Mouse (Mus musculus) cortical plate, adult 2 months (tissue): Measurements from ENCODE around the gene Igfbp5. TPM values are rescaled to one million over a fixed set of nuclear protein-coding genes. Genes with fewer than 3 reads are reported as not detected.

Experiments used
- H3K27ac ChIP-seq: fragments of 200-500 bp; 2 replicates; pipeline ENCODE4 v1.5.1; 2012; ENCODE audit warnings: low read length, control low read depth, inconsistent platforms; ENCODE audit not compliant: insufficient read depth
- H3K4me1 ChIP-seq: fragments of 200-500 bp; 2 replicates; pipeline ENCODE4 v1.6.1; 2011; ENCODE audit warnings: low read length; ENCODE audit not compliant: control insufficient read depth, insufficient read depth
- H3K4me3 ChIP-seq: fragments of 200-500 bp; 2 replicates; pipeline ENCODE4 v1.5.1; 2011; ENCODE audit warnings: mild to moderate bottlenecking, low read length, control low read depth; ENCODE audit not compliant: insufficient read depth
- CTCF ChIP-seq: fragments of 200-500 bp; IDR thresholded peaks from 2 replicates; pipeline ENCODE4 v1.5.1; 2011; ENCODE audit warnings: mild to moderate bottlenecking, control low read depth, low read length; ENCODE audit not compliant: insufficient read depth; ENCODE audit errors: extremely low read depth
- POLR2A ChIP-seq: fragments of 200-500 bp; IDR thresholded peaks from 2 replicates; pipeline ENCODE4 v1.6.1; 2011; ENCODE audit warnings: mild to moderate bottlenecking, low read length, control low read depth; ENCODE audit not compliant: insufficient read depth; ENCODE audit errors: extremely low read depth
- polyA plus RNA-seq: library from polyadenylated mRNA; depleted of rRNA; stranded (reverse); fragments of >200 nt; gene quantifications from 2 replicates; pipeline ENCODE4 v1.2.3, GENCODE M21; 2012

The Igfbp5 gene
- polyA plus RNA-seq, 1 experiment, result 64.2 TPM

DNA sequence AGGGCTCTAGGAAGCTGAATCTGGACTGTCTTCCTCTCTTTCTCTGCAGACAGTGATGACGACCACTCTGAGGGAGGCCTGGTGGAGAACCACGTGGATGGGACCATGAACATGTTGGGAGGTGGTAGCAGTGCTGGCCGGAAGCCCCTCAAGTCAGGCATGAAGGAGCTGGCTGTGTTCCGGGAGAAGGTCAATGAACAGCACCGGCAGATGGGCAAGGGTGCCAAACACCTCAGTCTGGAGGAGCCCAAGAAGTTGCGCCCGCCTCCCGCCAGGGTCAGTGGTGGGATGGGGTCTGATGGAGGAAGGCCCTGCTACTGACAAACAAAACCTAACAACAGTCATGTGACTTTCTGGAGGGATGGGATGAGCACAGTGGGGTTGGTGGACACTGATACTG is 25.6 kb downstream of the Igfbp5 start:
- no peaks in the 10 kb centered on the region for H3K4me1 ChIP-seq
- H3K4me3 ChIP-seq, result no peak overlapping the region
- no peak overlapping the region for H3K27ac ChIP-seq
- TF ChIP-seq CTCF, result no peak
- TF ChIP-seq POLR2A, result no peak

DNA sequence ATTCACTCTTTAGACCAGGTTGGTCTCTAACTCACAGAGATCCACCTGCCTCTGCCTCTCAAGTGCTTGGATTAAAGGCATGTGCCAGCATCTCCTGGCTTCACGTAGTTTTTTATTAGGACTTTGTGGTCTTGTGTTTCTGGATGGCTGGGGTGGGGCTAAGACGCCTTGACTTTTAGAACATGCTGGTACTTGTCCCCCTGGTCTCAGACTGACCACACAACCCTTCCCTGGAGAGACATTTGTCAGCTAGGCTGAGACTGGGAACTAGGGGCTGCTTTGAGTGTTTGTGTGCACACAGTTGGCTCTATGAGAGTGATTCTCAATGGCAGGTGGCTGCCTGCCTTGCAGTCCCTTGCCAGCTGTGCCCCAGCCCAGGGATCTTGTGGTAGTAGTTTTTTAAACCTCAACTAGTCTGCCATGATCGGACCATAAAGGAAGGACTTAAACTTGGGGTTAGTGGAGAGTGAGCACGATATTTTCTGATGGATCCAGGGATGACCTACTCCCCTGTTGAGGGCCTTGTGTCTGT is 26.8 kb downstream of the Igfbp5 start:
- H3K4me3 ChIP-seq, result no peak overlapping the region
- no peaks in the 10 kb centered on the region for H3K4me1 ChIP-seq
- no peak for TF ChIP-seq POLR2A
- TF ChIP-seq CTCF, result no peak
- no peak overlapping the region for H3K27ac ChIP-seq

- TF ChIP-seq POLR2A (no peak), CTCF (no peak)
- H3K4me1 ChIP-seq, result no peaks in the 10 kb centered on the region
- no peak overlapping the region for H3K4me3 ChIP-seq
- no peak overlapping the region for H3K27ac ChIP-seq
Measured at GRCm38 (mm10) chr1:72844675-72845074, 30.0 kb downstream of the Igfbp5 start.

GRCm38 (mm10) chr1:72842666-72843459 is 31.8 kb downstream of the Igfbp5 start:
- H3K4me3 ChIP-seq, result no peak overlapping the region
- no peak overlapping the region for H3K27ac ChIP-seq
- H3K4me1 ChIP-seq, result no peaks in the 10 kb centered on the region
- TF ChIP-seq CTCF (no peak), POLR2A (no peak)

DNA sequence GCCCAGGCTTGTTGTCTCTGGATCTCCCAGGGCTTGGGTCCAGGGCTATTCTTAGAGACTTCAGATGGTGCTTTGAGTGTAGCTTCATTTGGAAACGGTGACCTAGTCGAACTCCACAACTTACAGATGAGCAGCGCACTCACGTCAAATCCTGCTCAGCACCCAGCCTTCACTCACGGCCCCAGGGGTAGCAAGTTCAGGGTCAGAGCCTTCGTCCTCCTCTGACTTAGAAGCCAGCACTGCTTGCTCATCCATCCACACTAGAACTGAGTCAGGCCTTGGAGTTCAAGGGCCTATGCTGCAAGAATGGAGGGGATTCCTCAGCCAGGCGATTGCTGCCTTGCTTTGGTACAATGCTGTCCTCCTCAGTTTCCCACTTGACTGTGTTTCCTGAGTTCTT is 34.9 kb downstream of the Igfbp5 start:
- TF ChIP-seq CTCF (no peak), POLR2A (no peak)
- H3K4me3 ChIP-seq, result no peak overlapping the region

GRCm38 (mm10) chr1:72839356-72839755 is 35.3 kb downstream of the Igfbp5 start:
- Histone ChIP-seq H3K4me1 (no peaks in the 10 kb centered on the region), H3K4me3 (no peak overlapping the region), H3K27ac (no peak overlapping the region)
- TF ChIP-seq POLR2A, result no peak
- TF ChIP-seq CTCF, result no peak

More for the DNA sequence above, 34.9 kb downstream of the Igfbp5 start:
- H3K4me1 ChIP-seq, result no peaks in the 10 kb centered on the region
- H3K27ac ChIP-seq, result no peak overlapping the region

DNA sequence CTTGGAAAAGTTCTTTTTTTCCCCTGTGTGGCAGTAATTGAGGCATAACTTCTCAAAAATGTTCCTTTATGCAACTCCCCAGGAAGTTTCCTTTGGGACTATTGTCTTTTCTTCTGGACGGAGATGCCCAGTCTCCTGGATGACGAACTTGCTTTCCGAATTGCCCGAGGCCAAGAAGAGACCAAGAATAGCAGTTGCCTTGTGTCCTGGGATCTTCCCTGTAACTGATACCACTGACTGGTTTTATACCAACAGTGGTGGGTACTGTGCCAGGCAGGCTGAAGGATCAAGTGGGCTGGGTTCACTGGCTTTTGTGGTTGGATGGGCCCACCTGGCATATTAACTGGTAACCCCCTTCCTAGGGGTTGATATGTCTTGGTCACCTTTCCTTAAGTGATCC is 41.1 kb downstream of the Igfbp5 start:
- Histone ChIP-seq H3K4me3 (no peak overlapping the region), H3K27ac (no peak overlapping the region)
- no peak for TF ChIP-seq CTCF
- no peak for TF ChIP-seq POLR2A

DNA sequence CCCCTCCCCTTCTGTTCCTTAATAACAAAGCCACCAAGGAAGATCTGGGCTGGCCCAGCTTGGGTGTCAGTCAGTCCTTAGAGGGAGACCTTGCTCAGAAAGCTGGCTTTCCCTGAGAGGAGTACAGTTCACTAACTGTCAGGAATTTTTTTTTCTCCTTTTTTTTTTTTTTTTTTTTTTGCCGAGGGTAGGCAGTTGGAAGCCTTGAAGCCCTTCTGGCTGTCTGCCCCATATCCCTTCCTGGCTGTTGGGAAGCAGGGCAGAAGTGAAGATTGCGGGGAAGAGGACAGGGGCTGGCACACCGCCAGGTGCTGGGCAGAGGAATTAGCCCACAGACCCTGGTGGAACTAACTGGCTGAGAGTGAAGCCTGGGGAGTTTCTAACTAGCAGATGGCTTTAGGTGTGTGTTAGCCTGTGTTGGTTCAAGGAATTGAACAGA is 42.0 kb downstream of the Igfbp5 start:
- Histone ChIP-seq H3K27ac (no peak overlapping the region), H3K4me3 (no peak overlapping the region), H3K4me1 (no peaks in the 10 kb centered on the region; the same call in 1 of the 2 replicates)
- TF ChIP-seq POLR2A (no peak), CTCF (no peak)

More for the DNA sequence above, 41.1 kb downstream of the Igfbp5 start:
- no peaks in the 10 kb centered on the region; the same call in 1 of the 2 replicates for H3K4me1 ChIP-seq

- Histone ChIP-seq H3K27ac (no peak overlapping the region), H3K4me1 (no peaks in the 10 kb centered on the region; the same call in 1 of the 2 replicates)
Measured at GRCm38 (mm10) chr1:72830485-72830884, 44.2 kb downstream of the Igfbp5 start.

DNA sequence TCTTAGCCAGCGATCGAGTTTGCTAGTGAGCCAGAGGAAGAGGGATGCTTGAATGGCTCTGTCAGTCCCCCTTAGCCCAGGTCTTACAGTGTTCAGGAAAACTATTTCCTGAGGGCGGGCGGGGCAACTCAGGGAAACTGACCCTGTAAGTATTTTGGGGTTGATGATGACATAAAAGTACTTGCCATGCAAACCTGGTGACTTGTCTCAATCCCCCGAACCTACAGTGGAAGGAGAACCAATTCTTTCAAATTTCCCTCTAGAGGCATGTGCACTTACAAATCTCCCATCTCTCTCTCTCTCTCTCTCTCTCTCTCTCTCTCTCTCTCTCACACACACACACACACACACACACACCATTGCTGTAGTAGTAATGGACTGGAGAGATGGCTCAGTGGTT is 45.8 kb downstream of the Igfbp5 start:
- TF ChIP-seq CTCF, result no peak
- no peak for TF ChIP-seq POLR2A
- no peaks in the 10 kb centered on the region; the same call in 1 of the 2 replicates for H3K4me1 ChIP-seq
- no peak overlapping the region for H3K27ac ChIP-seq
- H3K4me3 ChIP-seq, result no peak overlapping the region

More at GRCm38 (mm10) chr1:72830485-72830884, 44.2 kb downstream of the Igfbp5 start:
- no peak overlapping the region for H3K4me3 ChIP-seq
- TF ChIP-seq POLR2A (no peak), CTCF (no peak)
